ENCODE assay signal across 20 mouse cellular contexts in genomic region chr8:95610749-95611148, GRCm38 (mm10). TPM values are rescaled to one million over a fixed set of nuclear protein-coding genes. Genes with fewer than 3 reads are reported as not detected.
DNase-seq lines count a peak whose midpoint lies in the region; ATAC-seq and TF ChIP-seq lines count a peak whose summit lies in the region.
"Had no signal": no experiment of that assay in that cellular context is flagged by ENCODE, and none has a peak within 500 bp of the region (broad histone marks: within the 10 kb centered on the region; RNA-seq: fewer than 3 reads in every experiment).

No protein-coding gene starts in this region.

- H3K9ac ChIP-seq in forebrain, embryonic 15.5 days (replicated peaks), result no peak overlapping the region

- TF ChIP-seq CTCF in E14TG2a.4 (conservative IDR thresholded peaks at IDR 0.05; ENCODE audit: low read length), result no peak

- ATAC-seq in erythroid progenitor cell, adult 5-6 weeks (replicated peaks; ENCODE audit: low FRiP score, poor library complexity, severe bottlenecking), result peak; percentile 92
- peak; percentile 73 for ATAC-seq in megakaryocyte progenitor cell, adult 5-6 weeks (replicated peaks; ENCODE audit: poor library complexity)
- ATAC-seq in forebrain, embryonic 15.5 days (replicated peaks), result no peak
- ATAC-seq: inflammation-experienced regulatory T-cells, adult 6 months had no signal

- no peaks in the 10 kb centered on the region for H3K36me3 ChIP-seq in E14TG2a.4 (ENCODE audit: insufficient read depth, low read length)
- no peaks in the 10 kb centered on the region for H3K36me3 ChIP-seq in forebrain, embryonic 15.5 days
- H3K36me3 ChIP-seq: forebrain, embryonic 10.5 days had no signal

- H3K4me2 ChIP-seq in forebrain, embryonic 15.5 days (replicated peaks), result no peak overlapping the region

- H3K4me1 ChIP-seq in E14TG2a.4 (replicated peaks; ENCODE audit: low read depth, low read length), result peaks cover 56% of the 10 kb centered on the region
- no peaks in the 10 kb centered on the region for H3K4me1 ChIP-seq in forebrain, embryonic 15.5 days

- H3K27ac ChIP-seq in forebrain, embryonic 15.5 days (replicated peaks), result no peak overlapping the region
- H3K27ac ChIP-seq: forebrain, embryonic 10.5 days had no signal

- peaks cover 34% of the 10 kb centered on the region for H3K27me3 ChIP-seq in E14TG2a.4 (ENCODE audit: insufficient read depth, low read length)
- H3K27me3 ChIP-seq in forebrain, embryonic 15.5 days, result no peaks in the 10 kb centered on the region

- H3K4me3 ChIP-seq in E14TG2a.4 (replicated peaks; ENCODE audit: low read length), result peak overlapping the region; percentile 26; the same call in 1 of the 2 replicates
- H3K4me3 ChIP-seq in forebrain, embryonic 15.5 days, result no peak overlapping the region
- H3K4me3 ChIP-seq: forebrain, embryonic 10.5 days had no signal

- DNase-seq in adrenal gland, postnatal 10 days, result peak; percentile 24
- DNase-seq in adrenal gland, adult 8-10 months, result no peak
- DNase-seq in B cell, adult 2 months, result no peak
- DNase-seq in cerebellum, adult 11 months, result no peak
- DNase-seq: cerebellum, postnatal 10 days; heart, adult 18-20 months; heart, postnatal 36 days; lung, adult 18-20 months; thymus, postnatal 14 days had no signal

- WGBS in forebrain, embryonic 15.5 days, result 87% methylated on average over 14 of the region's 14 CpGs

- no peaks in the 10 kb centered on the region for H3K9me3 ChIP-seq in E14TG2a.4 (ENCODE audit: low read length)
- H3K9me3 ChIP-seq in forebrain, embryonic 15.5 days, result no peaks in the 10 kb centered on the region
- H3K9me3 ChIP-seq: forebrain, embryonic 10.5 days had no signal

RNA-seq across cellular contexts. Expression of gene Gins3, which starts 22.5 kb away (rescaled TPM):
- total RNA-seq in adrenal gland, postnatal 10 days (2021), result 1 to 10 TPM; 3.8 to 5.1 TPM
- 1 to 10 TPM; 2.8 to 5.0 (median 3.2) TPM for total RNA-seq in adrenal gland, adult 8-10 months (2022)
- total RNA-seq in erythroid progenitor cell, adult 5-6 weeks (2015; ENCODE audit: low replicate concordance), result 18.9 and 34.6 TPM in 2 replicates
- 41.4 and 54.2 TPM in 2 replicates for total RNA-seq in erythroid progenitor cell, adult 5-6 weeks (2017; ENCODE audit: low replicate concordance)
- total RNA-seq in megakaryocyte progenitor cell, adult 5-6 weeks (2015), result 15.8 and 19.6 TPM in 2 replicates
- total RNA-seq in megakaryocyte progenitor cell, adult 5-6 weeks (2017), result 21.8 and 24.3 TPM in 2 replicates
- 10.6 and 14.0 TPM in 2 replicates for polyA plus RNA-seq in forebrain, embryonic 15.5 days (2015; fragmentation: Nextera tagmentation; extraction: Ambion mirVana)

RNA-seq across cellular contexts. Expression of gene Prss54, which starts 34.6 kb away (rescaled TPM):
- total RNA-seq in adrenal gland, postnatal 10 days (2021), result not detected
- not detected for total RNA-seq in adrenal gland, adult 8-10 months (2022)
- not detected in 2 replicates for total RNA-seq in erythroid progenitor cell, adult 5-6 weeks (2015; ENCODE audit: low replicate concordance)
- not detected in 2 replicates for total RNA-seq in erythroid progenitor cell, adult 5-6 weeks (2017; ENCODE audit: low replicate concordance)
- not detected in 2 replicates for total RNA-seq in megakaryocyte progenitor cell, adult 5-6 weeks (2015)
- total RNA-seq in megakaryocyte progenitor cell, adult 5-6 weeks (2017), result not detected in 2 replicates
- not detected in 2 replicates for polyA plus RNA-seq in forebrain, embryonic 15.5 days (2015; fragmentation: Nextera tagmentation; extraction: Ambion mirVana)
- total RNA-seq: gastrocnemius, adult 18-20 months; heart, adult 18-20 months; heart, postnatal 36 days; layer of hippocampus, adult 8-10 months; megakaryocyte, adult 5-6 weeks had no signal
- polyA plus RNA-seq: embryonic facial prominence, embryonic 11.5 days; forebrain, embryonic 10.5 days; inflammation-experienced regulatory T-cells, adult 6 months; kidney, embryonic 16.5 days had no signal
